In genomic region chr2:33803717-33804214, GRCm38 (mm10) we compare ENCODE assay signal across 14 mouse cellular contexts.
DNase-seq lines count a peak whose midpoint lies in the region; ATAC-seq lines count a peak whose summit lies in the region.
"Had no signal": no experiment of that assay in that cellular context is flagged by ENCODE, and none has a peak within 500 bp of the region (broad histone marks: within the 10 kb centered on the region; RNA-seq: fewer than 3 reads in every experiment).

No protein-coding gene starts in this region.

- DNase-seq in 3T3-L1 (ENCODE audit: low read depth, low spot score) = peak; percentile 38
- peak; percentile 60 to 67 for DNase-seq in B cell, adult 2 months
- peak; percentile 75 for DNase-seq in splenic B cell, adult 2 months (ENCODE audit: low read depth, low spot score)
- no peak for DNase-seq in gastrocnemius, postnatal 25 days
- DNase-seq in ovary, postnatal 36 days (ENCODE audit: low spot score) = no peak
- DNase-seq: adrenal gland, postnatal 25 days; cerebellum, postnatal 25 days; heart, postnatal 4 days; lung, adult 18-20 months; right cerebral cortex, postnatal 14 days had no signal

- no peaks in the 10 kb centered on the region for H3K36me3 ChIP-seq in splenic B cell, adult 2 months (ENCODE audit: control insufficient read depth, insufficient read depth, low read length, poor library complexity, severe bottlenecking)

- peak; percentile 43 for ATAC-seq in inflammation-experienced regulatory T-cells, adult 6 months
- ATAC-seq in frontal cortex, adult (ENCODE audit: low TSS enrichment) = no peak
- ATAC-seq: intestine, postnatal 0 days had no signal

- H3K27me3 ChIP-seq in splenic B cell, adult 2 months (ENCODE audit: control insufficient read depth, insufficient read depth, low read length, poor library complexity, severe bottlenecking) = no peaks in the 10 kb centered on the region
- H3K27me3 ChIP-seq: stomach, embryonic 15.5 days had no signal

Comparison
In these comparisons a context has a peak if more than half of its experiments do, and no peak if none do; other contexts are left out.
1. DNase-seq: peak in 3T3-L1 (single experiment), B cell, adult 2 months (2 of 2) and splenic B cell, adult 2 months (single experiment); none in gastrocnemius, postnatal 25 days (single experiment) and ovary, postnatal 36 days (single experiment).